Mouse (Mus musculus) hindbrain, embryonic 12.5 days (tissue): ENCODE measurements at regions not wholly inside any gene's neighbourhood (a gene's known extent, or its start where the extent isn't known, plus 50 kb on each side); places are given as distances from the start of the nearest gene placed in this dataset.
A peak's percentile ranks its signal among the peaks of the same experiment; 100 is the strongest.

ENCODE experiments used
- ATAC-seq: fragments of 200-750 bp; cut with Nextera tagmentation; 2 replicates; pipeline ENCODE4 v1.8.0; 2017; ENCODE audit warnings: moderate TSS enrichment; ENCODE audit not compliant: low FRiP score
- H3K27ac ChIP-seq: fragments of 300-500 bp; sonication (generic); 2 replicates; pipeline ENCODE4 v1.5.1; 2016; ENCODE audit warnings: mild to moderate bottlenecking
- H3K27me3 ChIP-seq: fragments of 300-500 bp; sonication (generic); 2 replicates; pipeline ENCODE4 v1.6.1; 2016; ENCODE audit warnings: mild to moderate bottlenecking
- H3K36me3 ChIP-seq: fragments of 300-500 bp; sonication (generic); 2 replicates; pipeline ENCODE4 v1.6.1; 2016; ENCODE audit warnings: mild to moderate bottlenecking
- H3K4me1 ChIP-seq: fragments of 300-500 bp; sonication (generic); 2 replicates; pipeline ENCODE4 v1.6.1; 2016
- H3K4me2 ChIP-seq: fragments of 300-500 bp; sonication (generic); replicated peaks from 2 replicates; pipeline ENCODE4 v1.6.1; 2016; ENCODE audit warnings: mild to moderate bottlenecking
- H3K4me3 ChIP-seq: fragments of 300-500 bp; sonication (generic); 2 replicates; pipeline ENCODE4 v1.5.1; 2016; ENCODE audit warnings: mild to moderate bottlenecking
- H3K9ac ChIP-seq: fragments of 300-500 bp; sonication (generic); 2 replicates; pipeline ENCODE4 v1.6.1; 2016; ENCODE audit warnings: mild to moderate bottlenecking, moderate library complexity
- H3K9me3 ChIP-seq: fragments of 300-500 bp; sonication (generic); replicated peaks from 2 replicates; pipeline ENCODE4 v1.6.1; 2016; ENCODE audit warnings: mild to moderate bottlenecking
- WGBS: fragments of 180-500 bp; shearing (Covaris S2); methylation state at CpG from one replicate; pipeline ENCODE4 v1.1.7; 2016; 5-methylcytosine and 5-hydroxymethylcytosine counted together

- ATAC-seq = no peak
- no peaks in the 10 kb centered on the region for H3K36me3 ChIP-seq
- WGBS = 79% methylated on average over 14 of the region's 14 CpGs
- H3K9me3 ChIP-seq = 0 out of 2 replicates have a peak, but pooled peaks cover 12% of the 10 kb centered on the region
- no peak overlapping the region for H3K9ac ChIP-seq
- no peaks in the 10 kb centered on the region for H3K4me1 ChIP-seq
- H3K27ac ChIP-seq = no peak overlapping the region
- H3K4me3 ChIP-seq = no peak overlapping the region
- peaks cover 10% of the 10 kb centered on the region for H3K27me3 ChIP-seq
- H3K4me2 ChIP-seq = no peak overlapping the region
Observed at GRCm38 (mm10) chr5:128513261-128513660, 80.4 kb upstream of the Tmem132d start.

GRCm38 (mm10) chr5:128512606-128513005 lies 79.7 kb upstream of the Tmem132d start:
- Histone ChIP-seq H3K4me1 (no peaks in the 10 kb centered on the region), H3K9ac (no peak overlapping the region), H3K27me3 (peaks cover 9% of the 10 kb centered on the region), H3K9me3 (0 out of 2 replicates have a peak, but pooled peaks cover 12% of the 10 kb centered on the region), H3K4me2 (no peak overlapping the region), H3K4me3 (no peak overlapping the region), H3K27ac (no peak overlapping the region), H3K36me3 (no peaks in the 10 kb centered on the region)
- 87% methylated on average over 9 of the region's 9 CpGs for WGBS
- no peak for ATAC-seq

- Histone ChIP-seq H3K36me3 (no peaks in the 10 kb centered on the region), H3K4me1 (no peaks in the 10 kb centered on the region), H3K9ac (no peak overlapping the region), H3K4me2 (no peak overlapping the region), H3K27me3 (peaks cover 2% of the 10 kb centered on the region; the same call in 1 of the 2 replicates), H3K27ac (no peak overlapping the region), H3K9me3 (0 out of 2 replicates have a peak, but pooled peaks cover 10% of the 10 kb centered on the region), H3K4me3 (no peak overlapping the region)
- WGBS = 11% methylated on average over 4 of the region's 4 CpGs
- ATAC-seq = peak; percentile 64; the same call in 1 of the 2 replicates
Observed at GRCm38 (mm10) chr5:128504502-128504901, 71.6 kb upstream of the Tmem132d start.

- Histone ChIP-seq H3K27me3 (0 out of 2 replicates have a peak, but pooled peaks cover 2% of the 10 kb centered on the region), H3K4me3 (no peak overlapping the region), H3K9me3 (no peaks in the 10 kb centered on the region), H3K4me2 (no peak overlapping the region), H3K36me3 (no peaks in the 10 kb centered on the region), H3K27ac (no peak overlapping the region), H3K9ac (no peak overlapping the region), H3K4me1 (no peaks in the 10 kb centered on the region)
- 58% methylated on average over 9 of the region's 9 CpGs for WGBS
- ATAC-seq = no peak
Observed at GRCm38 (mm10) chr5:128499488-128499887, 66.6 kb upstream of the Tmem132d start.

- Histone ChIP-seq H3K9ac (no peak overlapping the region), H3K27ac (no peak overlapping the region), H3K27me3 (0 out of 2 replicates have a peak, but pooled peaks cover 2% of the 10 kb centered on the region), H3K9me3 (no peaks in the 10 kb centered on the region), H3K4me3 (no peak overlapping the region), H3K4me2 (no peak overlapping the region), H3K36me3 (no peaks in the 10 kb centered on the region), H3K4me1 (no peaks in the 10 kb centered on the region)
- no peak for ATAC-seq
- WGBS = 51% methylated on average over 5 of the region's 5 CpGs
Observed at GRCm38 (mm10) chr5:128499033-128499432, 66.2 kb upstream of the Tmem132d start.

- H3K9ac ChIP-seq = no peak overlapping the region
- no peaks in the 10 kb centered on the region for H3K9me3 ChIP-seq
- no peak for ATAC-seq
- WGBS = over 99% methylated on average over 5 of the region's 5 CpGs
- H3K27ac ChIP-seq = no peak overlapping the region
- no peaks in the 10 kb centered on the region for H3K27me3 ChIP-seq
- no peaks in the 10 kb centered on the region for H3K36me3 ChIP-seq
- no peak overlapping the region for H3K4me3 ChIP-seq
- no peaks in the 10 kb centered on the region for H3K4me1 ChIP-seq
- H3K4me2 ChIP-seq = no peak overlapping the region
Observed at GRCm38 (mm10) chr5:128492541-128492940, 59.7 kb upstream of the Tmem132d start.

GRCm38 (mm10) chr5:128491155-128491554 lies 58.3 kb upstream of the Tmem132d start:
- Histone ChIP-seq H3K36me3 (no peaks in the 10 kb centered on the region), H3K9ac (no peak overlapping the region), H3K4me1 (no peaks in the 10 kb centered on the region), H3K4me3 (no peak overlapping the region), H3K4me2 (no peak overlapping the region), H3K27ac (no peak overlapping the region), H3K27me3 (no peaks in the 10 kb centered on the region), H3K9me3 (no peaks in the 10 kb centered on the region)
- 30% methylated on average over 9 of the region's 9 CpGs for WGBS
- no peak for ATAC-seq

- Histone ChIP-seq H3K4me2 (no peak overlapping the region), H3K4me3 (no peak overlapping the region), H3K27ac (no peak overlapping the region), H3K9me3 (no peaks in the 10 kb centered on the region), H3K4me1 (peaks cover 2% of the 10 kb centered on the region; the same call in 1 of the 2 replicates), H3K36me3 (no peaks in the 10 kb centered on the region), H3K9ac (no peak overlapping the region), H3K27me3 (no peaks in the 10 kb centered on the region)
- 76% methylated on average over 4 of the region's 4 CpGs for WGBS
- no peak for ATAC-seq
Observed at GRCm38 (mm10) chr5:128488872-128489580, 56.1 kb upstream of the Tmem132d start.

GRCm38 (mm10) chr5:128487371-128487770 lies 54.5 kb upstream of the Tmem132d start:
- no peak overlapping the region for H3K9ac ChIP-seq
- ATAC-seq = no peak
- 0 out of 2 replicates have a peak, but pooled peaks cover 3% of the 10 kb centered on the region for H3K27me3 ChIP-seq
- H3K4me3 ChIP-seq = no peak overlapping the region
- WGBS = 89% methylated on average over 3 of the region's 3 CpGs
- peaks cover 16% of the 10 kb centered on the region for H3K4me1 ChIP-seq
- H3K36me3 ChIP-seq = no peaks in the 10 kb centered on the region
- no peak overlapping the region for H3K27ac ChIP-seq
- H3K9me3 ChIP-seq = no peaks in the 10 kb centered on the region
- no peak overlapping the region for H3K4me2 ChIP-seq

GRCm38 (mm10) chr5:128484116-128484515 lies 51.2 kb upstream of the Tmem132d start:
- 0 out of 2 replicates have a peak, but pooled peaks cover 9% of the 10 kb centered on the region for H3K27me3 ChIP-seq
- H3K36me3 ChIP-seq = no peaks in the 10 kb centered on the region
- no peak for ATAC-seq
- WGBS = 34% methylated on average over 6 of the region's 6 CpGs
- 0 out of 2 replicates have a peak, but pooled peaks cover 2% of the 10 kb centered on the region for H3K9me3 ChIP-seq
- H3K4me3 ChIP-seq = no peak overlapping the region
- H3K27ac ChIP-seq = no peak overlapping the region
- H3K4me2 ChIP-seq = no peak overlapping the region
- peaks cover 16% of the 10 kb centered on the region for H3K4me1 ChIP-seq
- no peak overlapping the region for H3K9ac ChIP-seq

GRCm38 (mm10) chr5:128483441-128483810 lies 50.5 kb upstream of the Tmem132d start:
- peak overlapping the region; percentile 20 for H3K4me3 ChIP-seq
- H3K36me3 ChIP-seq = no peaks in the 10 kb centered on the region
- H3K4me1 ChIP-seq = peaks cover 16% of the 10 kb centered on the region
- H3K27me3 ChIP-seq = 0 out of 2 replicates have a peak, but pooled peaks cover 9% of the 10 kb centered on the region
- peak overlapping the region; percentile 35; the same call in 1 of the 2 replicates for H3K27ac ChIP-seq
- peak overlapping the region; percentile 53 for H3K4me2 ChIP-seq
- H3K9me3 ChIP-seq = 0 out of 2 replicates have a peak, but pooled peaks cover 2% of the 10 kb centered on the region
- 6% methylated on average over 13 of the region's 13 CpGs for WGBS
- peak; percentile 38; the same call in 1 of the 2 replicates for ATAC-seq
- H3K9ac ChIP-seq = peak overlapping the region; percentile 33; the same call in 1 of the 2 replicates

GRCm38 (mm10) chr5:128482617-128483440 lies 50.0 kb upstream of the Tmem132d start:
- peak overlapping the region; percentile 35; the same call in 1 of the 2 replicates for H3K27ac ChIP-seq
- no peaks in the 10 kb centered on the region for H3K36me3 ChIP-seq
- peak; percentile 72 for ATAC-seq

More at GRCm38 (mm10) chr5:128482617-128483440, 50.0 kb upstream of the Tmem132d start:
- H3K27me3 ChIP-seq = 0 out of 2 replicates have a peak, but pooled peaks cover 9% of the 10 kb centered on the region
- H3K9me3 ChIP-seq = 0 out of 2 replicates have a peak, but pooled peaks cover 2% of the 10 kb centered on the region
- 1% methylated on average over 20 of the region's 20 CpGs for WGBS
- H3K4me2 ChIP-seq = peak overlapping the region; percentile 53
- peak overlapping the region; percentile 20 for H3K4me3 ChIP-seq
- peaks cover 16% of the 10 kb centered on the region for H3K4me1 ChIP-seq
- H3K9ac ChIP-seq = peak overlapping the region; percentile 33; the same call in 1 of the 2 replicates
